Mouse (Mus musculus) liver, adult (tissue): Measurements from ENCODE around the gene Atp6v0d1.

Experiments used
- GATA4 ChIP-seq: IDR thresholded peaks from 2 replicates; pipeline ENCODE4 v1.6.1; 2014; ENCODE audit warnings: mild to moderate bottlenecking, low read length; ENCODE audit not compliant: insufficient replicate concordance

Atp6v0d1 gene

GRCm38 (mm10) chr8:105550083-105550482, 15.8 kb downstream of the Atp6v0d1 start:
- no peak for TF ChIP-seq GATA4

DNA sequence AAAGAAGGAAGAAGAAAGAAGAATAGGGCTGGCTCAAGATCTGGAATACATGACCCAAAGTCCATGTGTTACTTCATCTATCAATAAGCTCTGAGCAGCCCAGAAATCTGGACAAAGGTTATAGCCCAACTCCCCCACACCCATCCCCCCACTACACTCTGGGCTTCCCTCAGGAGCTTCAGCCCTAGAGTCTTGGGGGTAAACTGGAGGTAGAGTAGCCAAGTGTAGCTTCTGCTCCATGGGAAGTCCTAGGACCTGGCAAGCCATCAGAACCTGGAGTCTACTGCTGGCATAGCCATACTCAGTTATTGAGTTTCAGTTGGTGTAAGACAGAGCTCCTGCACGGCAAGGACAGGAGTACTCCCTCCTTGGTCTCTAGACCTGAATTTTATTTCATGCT, 16.3 kb downstream of the Atp6v0d1 start:
- no peak for TF ChIP-seq GATA4

DNA sequence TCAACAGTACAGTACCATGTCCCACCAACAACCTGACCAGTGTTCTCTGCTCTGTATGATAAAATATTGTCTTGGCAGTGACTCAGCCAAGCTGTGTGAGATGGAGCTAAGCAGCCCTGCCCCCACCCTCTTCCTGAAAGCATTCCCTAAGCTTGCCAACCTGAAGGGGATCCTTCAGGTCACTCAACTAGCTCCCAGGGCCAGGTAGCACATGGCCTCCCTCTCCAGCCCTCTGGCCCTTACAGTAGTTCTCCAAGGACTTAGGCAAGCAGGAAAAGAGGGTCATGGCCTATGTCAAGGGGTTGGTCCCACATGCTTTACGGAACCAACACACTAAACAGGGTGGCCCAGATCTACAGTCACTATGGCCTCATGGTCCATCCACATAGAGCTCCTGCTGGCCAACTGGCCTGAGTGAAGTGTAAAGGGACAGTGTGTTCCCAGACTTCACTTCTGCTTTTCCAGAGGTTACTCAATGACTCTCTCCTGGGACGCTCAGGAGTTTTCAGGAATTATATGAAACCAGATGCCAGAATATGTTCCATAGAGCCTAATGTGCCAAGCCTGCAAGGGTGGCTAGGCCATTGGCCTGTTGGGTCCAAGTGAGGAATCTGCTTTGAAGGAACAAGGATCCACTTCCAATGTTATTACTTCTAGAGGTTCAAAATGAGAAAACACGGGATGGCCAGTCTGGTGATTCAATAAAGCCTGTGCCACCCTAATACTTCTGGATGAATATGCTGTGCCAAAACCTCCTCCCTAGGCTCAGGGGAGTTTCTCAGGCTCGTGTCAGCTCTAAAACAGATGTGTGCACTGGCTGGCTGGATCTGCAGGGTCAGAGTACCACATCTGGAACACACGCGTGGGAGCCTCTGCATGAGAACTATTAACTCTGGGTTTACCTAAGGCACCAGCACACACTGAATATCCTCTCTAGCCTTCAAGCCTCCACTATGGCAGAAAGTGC, 19.2 kb downstream of the Atp6v0d1 start:
- TF ChIP-seq GATA4 = no peak

DNA sequence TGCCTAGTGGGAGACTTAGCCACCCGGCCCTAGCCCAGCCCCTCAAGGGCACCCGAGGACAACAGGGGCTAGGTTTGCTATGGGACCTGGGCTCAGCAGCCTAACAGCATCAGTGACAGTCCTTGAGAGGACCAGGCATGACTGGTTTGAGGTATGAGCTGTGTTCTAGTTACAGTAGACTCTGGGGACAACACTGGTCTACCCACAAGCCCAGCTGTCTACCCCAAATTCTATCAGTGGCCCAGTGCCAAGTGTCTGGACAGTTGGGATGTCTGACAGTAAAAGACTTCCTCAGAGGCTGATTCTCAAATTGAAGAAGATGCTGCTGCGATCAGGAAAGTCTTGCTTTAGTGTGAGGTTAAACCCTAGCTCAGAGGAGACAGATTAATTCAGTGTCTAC, 20.6 kb downstream of the Atp6v0d1 start:
- no peak for TF ChIP-seq GATA4

DNA sequence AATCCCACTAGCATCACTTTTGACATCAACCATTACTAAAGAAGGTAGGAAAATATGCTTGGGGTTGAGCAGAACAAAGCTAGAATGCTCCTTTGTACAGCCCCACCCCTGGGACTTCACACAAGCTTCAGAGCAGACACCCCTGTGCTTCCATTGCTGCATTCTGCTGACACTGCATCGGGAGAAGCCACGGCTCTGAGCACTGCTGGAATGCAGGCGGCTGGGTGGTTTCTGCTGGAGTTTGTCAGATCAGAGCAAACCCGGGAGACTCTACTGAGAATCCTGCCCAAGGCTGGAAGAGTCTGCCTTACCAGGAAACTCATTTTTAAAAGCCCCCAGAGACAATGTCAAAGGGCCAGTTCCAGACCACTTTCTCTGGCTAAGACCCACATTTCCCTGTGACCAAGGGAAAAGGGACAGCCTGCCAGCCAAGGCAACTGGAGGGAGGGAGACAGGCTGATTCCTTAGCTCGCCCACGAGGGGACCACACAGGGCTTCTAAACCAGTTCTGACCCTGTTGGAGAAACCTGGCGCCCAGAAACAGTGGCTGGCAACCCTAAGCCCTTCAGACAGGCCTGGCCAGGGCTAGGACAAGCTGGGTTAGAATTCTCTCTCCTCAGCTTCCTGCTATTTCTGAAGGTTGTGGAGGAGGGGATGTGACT, 21.2 kb downstream of the Atp6v0d1 start:
- no peak for TF ChIP-seq GATA4

GRCm38 (mm10) chr8:105543703-105544102, 22.1 kb downstream of the Atp6v0d1 start:
- peak; percentile 76; the same call in 1 of the 2 replicates for TF ChIP-seq GATA4

DNA sequence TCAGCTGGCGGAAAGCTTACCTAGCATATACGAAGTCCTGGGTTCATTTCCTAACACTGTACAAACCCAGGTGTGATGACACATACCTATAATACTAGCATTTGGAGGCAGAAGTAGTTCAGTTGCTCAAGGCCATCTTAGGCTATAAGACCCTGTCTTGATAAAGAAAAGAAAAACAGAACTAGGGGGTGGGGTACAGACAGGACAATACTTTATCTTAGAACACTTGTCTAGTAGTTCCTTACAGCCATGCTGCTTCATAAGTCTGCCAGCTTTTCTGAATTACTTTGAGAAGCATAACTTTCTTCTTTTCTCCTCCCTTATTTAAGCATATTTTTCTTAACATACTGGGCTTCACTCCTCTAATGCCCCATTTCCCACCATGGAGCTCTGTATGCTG, 23.0 kb downstream of the Atp6v0d1 start:
- no peak for TF ChIP-seq GATA4

GRCm38 (mm10) chr8:105542032-105542656, 23.7 kb downstream of the Atp6v0d1 start:
- TF ChIP-seq GATA4 = no peak

- no peak for TF ChIP-seq GATA4
Observed at GRCm38 (mm10) chr8:105538940-105539339, 26.9 kb downstream of the Atp6v0d1 start.

- no peak for TF ChIP-seq GATA4
Observed at GRCm38 (mm10) chr8:105537011-105537677, 28.7 kb downstream of the Atp6v0d1 start.

GRCm38 (mm10) chr8:105536546-105536945, 29.3 kb downstream of the Atp6v0d1 start:
- TF ChIP-seq GATA4 = no peak

- TF ChIP-seq GATA4 = no peak
Observed at GRCm38 (mm10) chr8:105533892-105534329, 31.9 kb downstream of the Atp6v0d1 start.

DNA sequence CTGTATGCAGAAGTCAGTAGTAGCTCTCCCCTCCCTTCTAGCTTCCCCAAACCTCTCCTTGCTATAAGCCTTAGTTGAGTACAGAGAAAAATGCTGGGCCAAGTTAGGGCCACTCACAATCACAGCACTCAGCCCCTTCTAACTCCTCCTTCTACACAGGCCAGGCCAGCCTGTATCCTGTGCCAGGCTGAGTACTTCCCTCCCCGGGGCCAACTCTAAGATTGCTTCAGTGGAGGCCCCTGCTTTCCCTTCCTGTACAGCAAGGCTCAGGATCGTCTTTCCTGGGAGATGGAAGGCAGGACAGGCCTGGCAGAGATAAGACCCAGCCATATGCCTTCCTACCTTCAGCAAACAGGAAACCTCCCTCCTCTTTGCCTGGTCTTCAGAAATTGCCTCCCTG, 32.4 kb downstream of the Atp6v0d1 start:
- no peak for TF ChIP-seq GATA4

DNA sequence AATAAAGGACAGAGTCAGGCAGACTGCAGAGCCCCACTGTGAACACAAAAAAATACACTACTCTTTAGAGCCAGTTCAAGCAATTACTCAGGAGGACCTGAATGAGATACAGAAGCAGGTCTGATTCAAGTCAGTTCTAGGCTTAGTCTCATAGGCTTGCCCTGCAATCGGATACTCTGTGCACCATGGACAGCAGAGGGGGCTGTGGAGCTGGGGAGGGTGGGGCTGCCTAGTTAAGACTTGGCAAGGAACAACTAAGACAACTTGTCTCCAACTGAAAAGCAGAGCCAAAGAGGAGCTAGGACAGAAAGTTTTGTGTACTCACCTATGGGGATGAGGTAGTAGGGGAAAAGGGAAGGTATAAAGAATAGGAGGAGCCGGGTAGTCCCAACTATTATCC, 34.1 kb downstream of the Atp6v0d1 start:
- no peak for TF ChIP-seq GATA4

DNA sequence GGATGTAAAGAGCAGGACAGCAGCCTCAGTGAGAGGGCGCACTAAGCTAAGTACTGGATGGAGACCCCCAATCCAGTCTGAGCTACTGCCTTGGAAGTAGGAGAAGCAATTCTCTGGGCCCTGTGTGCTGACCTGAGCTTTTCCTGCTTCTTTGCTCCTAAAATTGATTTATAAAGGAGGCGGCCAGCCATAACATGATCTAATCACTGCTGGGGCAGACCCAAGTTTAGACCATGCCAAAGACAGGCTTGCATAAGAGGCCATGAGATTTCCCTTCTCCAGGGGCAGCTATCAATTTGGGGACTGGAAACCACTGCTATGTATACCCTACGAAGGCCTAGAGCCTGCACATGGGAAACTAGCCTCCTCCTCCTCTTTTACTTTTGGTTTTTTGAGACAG, 36.6 kb downstream of the Atp6v0d1 start:
- TF ChIP-seq GATA4 = no peak

- no peak for TF ChIP-seq GATA4
Observed at GRCm38 (mm10) chr8:105528206-105528605, 37.6 kb downstream of the Atp6v0d1 start.

DNA sequence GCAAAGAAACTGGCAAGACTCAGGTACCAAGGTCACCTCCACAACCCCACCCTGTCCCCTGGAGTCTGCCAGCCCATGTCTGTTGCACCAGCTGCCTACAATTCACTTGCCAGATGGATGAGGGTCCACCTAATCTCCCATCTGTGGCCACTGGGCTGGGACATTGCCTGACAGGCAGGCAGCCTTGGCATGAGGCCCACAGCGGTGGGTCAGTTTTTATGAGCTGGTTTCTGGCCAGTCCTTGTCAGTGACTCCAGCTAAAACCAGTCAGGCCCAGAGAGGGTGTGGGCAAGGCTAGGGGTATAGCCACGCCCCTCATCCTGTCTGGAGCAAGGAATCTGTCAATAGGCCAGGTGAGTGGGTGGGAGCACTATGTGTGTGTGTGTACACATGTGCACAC, 38.7 kb downstream of the Atp6v0d1 start:
- TF ChIP-seq GATA4 = no peak
